Mouse (Mus musculus) cerebral cortex, adult 2 months (tissue): Measurements from ENCODE around the gene Rpl11.

Source experiments
- WGBS: fragments of 180-500 bp; shearing (Covaris S2); methylation state at CpG from one replicate; pipeline ENCODE4 v1.1.7; 2018; 5-methylcytosine and 5-hydroxymethylcytosine counted together

The Rpl11 gene

GRCm38 (mm10) chr4:135980223-135980622 lies 73.0 kb downstream of the Rpl11 start:
- 91% methylated on average over 5 of the region's 5 CpGs for WGBS
